Comparison of ENCODE assay signal across 8 mouse cellular contexts in the genomic region with DNA sequence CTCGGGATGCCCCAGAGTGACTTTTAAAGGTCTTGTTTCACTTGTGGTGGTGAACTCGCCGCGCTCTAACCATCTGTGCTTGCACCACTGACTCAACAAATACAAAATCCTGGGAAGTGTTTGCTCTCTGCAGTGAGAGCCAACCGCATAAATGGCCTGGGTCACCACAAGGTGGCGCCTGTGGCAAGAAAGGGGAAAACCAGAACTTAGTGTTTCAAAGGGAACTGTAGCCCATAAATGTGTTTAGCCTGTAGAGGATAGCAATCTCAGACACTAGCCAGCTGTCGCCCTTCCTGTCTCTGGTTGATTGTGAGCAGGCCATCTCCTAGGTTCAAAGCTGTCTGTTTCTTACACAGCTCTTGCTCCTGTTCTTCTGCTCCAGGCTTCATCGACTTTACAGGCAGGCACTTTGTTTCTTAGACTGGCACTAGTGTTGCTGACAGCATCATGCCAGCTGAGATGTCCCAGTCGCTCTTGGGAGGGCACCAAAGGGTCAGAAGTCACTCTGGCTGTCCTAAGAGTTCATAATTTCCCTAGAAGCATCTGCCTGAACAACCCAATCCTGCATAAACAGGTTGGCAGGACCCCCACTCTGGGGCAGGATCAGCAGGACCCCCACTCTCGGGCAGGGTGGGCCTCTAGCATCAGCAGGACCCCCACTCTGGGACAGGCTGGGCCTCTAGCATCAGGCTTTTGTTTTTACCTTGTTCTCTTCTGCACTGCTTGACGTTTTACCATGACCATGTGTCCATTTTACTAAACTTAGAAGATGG. TPM values are rescaled to one million over a fixed set of nuclear protein-coding genes. Genes with fewer than 3 reads are reported as not detected.
DNase-seq lines count a peak whose midpoint lies in the region; ATAC-seq and TF ChIP-seq lines count a peak whose summit lies in the region.

No protein-coding gene starts in this region.

- peaks cover 22% of the 10 kb centered on the region for H3K36me3 ChIP-seq in heart, embryonic 11.5 days (ENCODE audit: control insufficient read depth, insufficient read depth, low read length)
- H3K36me3 ChIP-seq in kidney, embryonic 15.5 days = peaks cover 73% of the 10 kb centered on the region
- H3K36me3 ChIP-seq in liver, adult 2 months (ENCODE audit: control insufficient read depth, insufficient read depth, low read length) = peaks cover 6% of the 10 kb centered on the region; the same call in 1 of the 2 replicates

- H3K4me3 ChIP-seq in embryonic fibroblast, embryonic 13.5 days (ENCODE audit: insufficient read depth, low read length) = no peak overlapping the region
- no peak overlapping the region for H3K4me3 ChIP-seq in heart, embryonic 11.5 days (ENCODE audit: low read depth, low read length)
- no peak overlapping the region for H3K4me3 ChIP-seq in kidney, embryonic 15.5 days (replicated peaks)
- no peak overlapping the region for H3K4me3 ChIP-seq in liver, adult 2 months (ENCODE audit: insufficient read depth, low read depth, low read length)

- ATAC-seq in heart, embryonic 11.5 days (replicated peaks; ENCODE audit: insufficient number of reproducible peaks, low FRiP score, low TSS enrichment) = 0 out of 2 replicates have a peak, but pooled peaks have one; percentile 39
- ATAC-seq in kidney, embryonic 15.5 days (replicated peaks; ENCODE audit: low FRiP score) = peak; percentile 84

- H3K4me1 ChIP-seq in embryonic fibroblast, embryonic 13.5 days (ENCODE audit: control insufficient read depth, insufficient read depth, low read length) = no peaks in the 10 kb centered on the region; the same call in 1 of the 2 replicates
- H3K4me1 ChIP-seq in heart, embryonic 11.5 days (ENCODE audit: control insufficient read depth, insufficient read depth, low read length) = peaks cover 6% of the 10 kb centered on the region; the same call in 1 of the 2 replicates
- H3K4me1 ChIP-seq in kidney, embryonic 15.5 days = peaks cover 5% of the 10 kb centered on the region
- no peaks in the 10 kb centered on the region for H3K4me1 ChIP-seq in liver, adult 2 months (ENCODE audit: control insufficient read depth, insufficient read depth, low read length)

- H3K9me3 ChIP-seq in heart, embryonic 11.5 days (replicated peaks; ENCODE audit: control insufficient read depth, low read length) = no peaks in the 10 kb centered on the region
- H3K9me3 ChIP-seq in kidney, embryonic 15.5 days (replicated peaks) = no peaks in the 10 kb centered on the region

- DNase-seq in 3T3-L1 (ENCODE audit: low read depth, low spot score) = peak; percentile 80
- peak; percentile 90 to 91 for DNase-seq in adrenal gland, postnatal 36 days
- peak; percentile 69 for DNase-seq in liver, adult 2 months (ENCODE audit: extremely low read depth, low read depth, low spot score)
- peak; percentile 76 for DNase-seq in naive thymus-derived CD4-positive, alpha-beta T cell, adult 2 months (ENCODE audit: low read depth)
- peak; percentile 65 to 86 for DNase-seq in spleen, postnatal 4 days (ENCODE audit: low spot score in 2 of 2)

- H3K27ac ChIP-seq in embryonic fibroblast, embryonic 13.5 days (ENCODE audit: insufficient read depth, low read length) = no peak overlapping the region
- no peak overlapping the region for H3K27ac ChIP-seq in heart, embryonic 11.5 days (ENCODE audit: low read depth, low read length)
- peak overlapping the region; percentile 43 for H3K27ac ChIP-seq in kidney, embryonic 15.5 days
- H3K27ac ChIP-seq in liver, adult 2 months (replicated peaks; ENCODE audit: insufficient read depth, low read depth, low read length) = no peak overlapping the region

- WGBS in heart, embryonic 11.5 days (ENCODE audit: insufficient replicate concordance) = 52% methylated on average over 11 of the region's 11 CpGs
- 55% methylated on average over 11 of the region's 11 CpGs for WGBS in kidney, embryonic 15.5 days
- 38% methylated on average over 11 of the region's 11 CpGs for WGBS in liver, adult 2 months

- no peak overlapping the region for H3K9ac ChIP-seq in heart, embryonic 11.5 days (ENCODE audit: low read depth, low read length)
- H3K9ac ChIP-seq in kidney, embryonic 15.5 days = no peak overlapping the region
- no peak overlapping the region for H3K9ac ChIP-seq in liver, adult 2 months (ENCODE audit: low read depth, low read length)

- peak; percentile 67; the same call in 1 of the 2 replicates for TF ChIP-seq CTCF in embryonic fibroblast, embryonic 13.5 days (IDR thresholded peaks at IDR 0.05; ENCODE audit: borderline replicate concordance, insufficient read depth, low read length)
- TF ChIP-seq CTCF in liver, adult 2 months (IDR thresholded peaks at IDR 0.05; ENCODE audit: low read depth, low read length) = peak; percentile 89

- TF ChIP-seq POLR2A in embryonic fibroblast, embryonic 13.5 days (IDR thresholded peaks at IDR 0.05; ENCODE audit: low read depth, low read length) = no peak
- no peak for TF ChIP-seq POLR2A in liver, adult 2 months (IDR thresholded peaks at IDR 0.05; ENCODE audit: extremely low read depth, insufficient read depth, low read length)

- H3K4me2 ChIP-seq in heart, embryonic 11.5 days = no peak overlapping the region
- H3K4me2 ChIP-seq in kidney, embryonic 15.5 days = no peak overlapping the region

- no peaks in the 10 kb centered on the region for H3K79me2 ChIP-seq in liver, adult 2 months (ENCODE audit: control insufficient read depth, insufficient read depth, low read length)

- no peaks in the 10 kb centered on the region for H3K27me3 ChIP-seq in heart, embryonic 11.5 days (ENCODE audit: control insufficient read depth, insufficient read depth, low read length)
- no peaks in the 10 kb centered on the region for H3K27me3 ChIP-seq in kidney, embryonic 15.5 days
- no peaks in the 10 kb centered on the region for H3K27me3 ChIP-seq in liver, adult 2 months (ENCODE audit: control insufficient read depth, insufficient read depth, low read length)

RNA-seq across cellular contexts. Expression of gene Armc10, which starts 13.2 kb away (rescaled TPM):
- 10 to 100 TPM; 11.4 to 28.0 TPM for total RNA-seq in adrenal gland, postnatal 36 days (2021)
- 34.2 and 40.4 TPM in 2 replicates for polyA plus RNA-seq in embryonic fibroblast, embryonic 13.5 days (2011; ENCODE audit: insufficient read length, low read depth, missing spikeins)
- polyA plus RNA-seq in heart, embryonic 11.5 days (2014; fragmentation: Nextera tagmentation; extraction: Ambion mirVana) = 26.1 and 30.3 TPM in 2 replicates
- 50.8 and 52.5 TPM in 2 replicates for polyA plus RNA-seq in kidney, embryonic 15.5 days (2015; fragmentation: Nextera tagmentation; extraction: Ambion mirVana)
- 9.3 and 10.5 TPM in 2 replicates for total RNA-seq in liver, adult 2 months (2014; rRNA removed)
- polyA plus RNA-seq in liver, adult 2 months (2012; rRNA removed) = 14.6 and 28.3 TPM in 2 replicates

RNA-seq across cellular contexts. Expression of gene Fbxl13, which starts 13.4 kb away (rescaled TPM):
- total RNA-seq in adrenal gland, postnatal 36 days (2021) = not detected
- 0.27 TPM in 1 of 2 replicates, not detected in the other for polyA plus RNA-seq in embryonic fibroblast, embryonic 13.5 days (2011; ENCODE audit: insufficient read length, low read depth, missing spikeins)
- polyA plus RNA-seq in heart, embryonic 11.5 days (2014; fragmentation: Nextera tagmentation; extraction: Ambion mirVana) = 0.06 and 0.20 TPM in 2 replicates
- polyA plus RNA-seq in kidney, embryonic 15.5 days (2015; fragmentation: Nextera tagmentation; extraction: Ambion mirVana) = 0.22 and 0.42 TPM in 2 replicates
- under 0.01 and 0.07 TPM in 2 replicates for total RNA-seq in liver, adult 2 months (2014; rRNA removed)
- polyA plus RNA-seq in liver, adult 2 months (2012; rRNA removed) = 0.04 TPM in 1 of 2 replicates, not detected in the other

RNA-seq across cellular contexts. Expression of gene Napepld, which starts 42.4 kb away (rescaled TPM):
- 10 to 100 TPM; 26.4 to 48.6 TPM for total RNA-seq in adrenal gland, postnatal 36 days (2021)
- 1.7 and 1.9 TPM in 2 replicates for polyA plus RNA-seq in embryonic fibroblast, embryonic 13.5 days (2011; ENCODE audit: insufficient read length, low read depth, missing spikeins)
- 4.2 and 5.2 TPM in 2 replicates for polyA plus RNA-seq in heart, embryonic 11.5 days (2014; fragmentation: Nextera tagmentation; extraction: Ambion mirVana)
- 6.0 and 7.6 TPM in 2 replicates for polyA plus RNA-seq in kidney, embryonic 15.5 days (2015; fragmentation: Nextera tagmentation; extraction: Ambion mirVana)
- 0.83 and 0.87 TPM in 2 replicates for total RNA-seq in liver, adult 2 months (2014; rRNA removed)
- 0.37 and 0.40 TPM in 2 replicates for polyA plus RNA-seq in liver, adult 2 months (2012; rRNA removed)
